Mouse (Mus musculus) G1E (cell line): ENCODE measurements around the gene Ucma. TPM values are rescaled to one million over a fixed set of nuclear protein-coding genes. Genes with fewer than 3 reads are reported as not detected.

Source experiments
- ATAC-seq: 2 replicates; pipeline ENCODE4 v1.8.0; 2016; ENCODE audit warnings: mild to moderate bottlenecking; ENCODE audit not compliant: insufficient number of reproducible peaks, poor library complexity, low FRiP score, severe bottlenecking; ENCODE audit errors: extremely low read depth
- DNase-seq: peaks from one replicate; pipeline ENCODE4 v3.0.0; 2012; ENCODE audit warnings: low spot score
- H3K27me3 ChIP-seq: 2 replicates; pipeline ENCODE4 v1.6.1; 2012; ENCODE audit warnings: mild to moderate bottlenecking, low read length, inconsistent platforms; ENCODE audit not compliant: insufficient read depth
- H3K36me3 ChIP-seq: replicated peaks from 2 replicates; pipeline ENCODE3; 2012; ENCODE audit warnings: mild to moderate bottlenecking, inconsistent platforms
- H3K4me1 ChIP-seq: 2 replicates; pipeline ENCODE4 v1.6.1; 2012; ENCODE audit warnings: low read depth, low read length, inconsistent platforms, mixed read lengths; ENCODE audit not compliant: insufficient read depth
- H3K4me3 ChIP-seq: 2 replicates; pipeline ENCODE4 v1.5.1; 2012; ENCODE audit warnings: low read depth, mild to moderate bottlenecking, inconsistent platforms, low read length, moderate library complexity, mixed read lengths
- H3K9me3 ChIP-seq: replicated peaks from 2 replicates; pipeline ENCODE4 v1.6.1; 2012; ENCODE audit warnings: inconsistent platforms
- CTCF ChIP-seq: IDR thresholded peaks from 2 replicates; pipeline ENCODE4 v1.5.1; 2012; ENCODE audit warnings: low read depth, low read length, inconsistent platforms, mixed read lengths
- GATA1 ChIP-seq: IDR thresholded peaks from 2 replicates; pipeline ENCODE4 v1.6.1; 2012; ENCODE audit warnings: borderline replicate concordance, low read length, inconsistent platforms, mixed read lengths
- GATA2 ChIP-seq: IDR thresholded peaks from 2 replicates; pipeline ENCODE4 v1.6.1; 2012; ENCODE audit warnings: low read depth, low read length, inconsistent platforms, borderline replicate concordance
- POLR2AphosphoS5 ChIP-seq: IDR thresholded peaks from 2 replicates; pipeline ENCODE4 v1.6.1; 2012; ENCODE audit warnings: low read depth, low read length, inconsistent platforms; ENCODE audit not compliant: insufficient replicate concordance
- TAL1 ChIP-seq: conservative IDR thresholded peaks from 2 replicates; pipeline ENCODE4 v1.6.1; 2012; ENCODE audit warnings: low read depth, low read length, inconsistent platforms, mixed read lengths
- polyA plus RNA-seq: library from polyadenylated mRNA; stranded (reverse); fragments of >175 nt; gene quantifications from 2 replicates; pipeline ENCODE4 v1.2.3, GENCODE M21; 2012
- total RNA-seq, 2 experiments: library from RNA; stranded (forward) in 1 of 2; stranded (reverse) in 1 of 2; fragments of 200-1000 nt in 1 of 2; fragments of >200 nt in 1 of 2; fragmentation: Nextera tagmentation in 1 of 2; gene quantifications; 2 replicates each; pipeline ENCODE4 v1.2.3; 2014 to 2017

Gene Ucma
- total and polyA plus RNA-seq, 3 experiments: not detected

DNA sequence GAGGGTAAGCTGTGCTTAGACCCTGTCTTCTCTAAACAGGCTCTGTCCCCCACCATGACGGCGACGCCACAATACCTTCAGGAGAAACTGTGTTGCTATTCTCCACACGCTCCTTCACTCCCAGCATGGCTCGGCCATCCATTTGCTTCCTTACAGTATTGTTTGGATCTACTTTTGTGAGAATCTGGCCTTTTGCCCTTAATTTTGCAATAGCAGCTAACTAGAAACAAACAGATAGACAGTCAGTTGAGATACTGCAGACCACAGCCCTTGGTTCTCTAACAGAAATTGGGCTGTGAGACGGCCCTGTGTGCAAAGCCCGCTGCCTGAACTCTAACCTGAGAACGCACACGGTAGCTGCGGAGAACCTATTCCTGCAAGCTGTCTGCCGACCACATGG lies 19.7 kb downstream of the Ucma start:
- H3K36me3 ChIP-seq: peaks cover 99% of the 10 kb centered on the region
- ATAC-seq: no peak

DNA sequence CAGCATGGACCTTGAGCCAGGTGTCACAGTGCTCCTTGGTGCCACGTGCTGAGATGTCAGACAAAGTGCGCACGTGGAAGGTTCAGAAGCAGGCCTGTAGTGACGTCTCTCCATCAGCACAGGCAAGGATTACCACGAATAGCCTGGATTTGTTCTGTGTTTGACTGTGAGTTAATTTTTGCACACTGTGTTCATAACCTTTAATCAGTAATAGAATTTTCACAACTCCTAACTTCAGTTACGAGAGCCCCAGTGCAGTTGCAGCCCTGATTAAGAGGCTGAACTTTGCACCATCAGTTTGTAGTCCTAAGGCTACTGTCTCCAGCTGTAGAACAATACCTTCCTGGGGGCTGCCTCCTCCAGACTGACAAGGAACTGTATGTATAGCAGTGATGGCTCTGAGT lies 20.5 kb downstream of the Ucma start:
- H3K9me3 ChIP-seq: no peaks in the 10 kb centered on the region
- peaks cover 15% of the 10 kb centered on the region; the same call in 1 of the 2 replicates for H3K4me1 ChIP-seq
- no peaks in the 10 kb centered on the region for H3K27me3 ChIP-seq
- H3K4me3 ChIP-seq: no peak overlapping the region
- ATAC-seq (no peak), DNase-seq (no peak)
- TF ChIP-seq TAL1 (no peak), CTCF (no peak), GATA2 (no peak), POLR2AphosphoS5 (no peak)
- H3K36me3 ChIP-seq: peaks cover 99% of the 10 kb centered on the region

More for the DNA sequence above, 19.7 kb downstream of the Ucma start:
- Histone ChIP-seq H3K4me1 (peaks cover 20% of the 10 kb centered on the region), H3K27me3 (no peaks in the 10 kb centered on the region), H3K9me3 (no peaks in the 10 kb centered on the region), H3K4me3 (no peak overlapping the region)
- TF ChIP-seq POLR2AphosphoS5: no peak
- no peak for TF ChIP-seq GATA1
- no peak for TF ChIP-seq GATA2
- TF ChIP-seq CTCF: no peak
- no peak for TF ChIP-seq TAL1
- no peak for DNase-seq

DNA sequence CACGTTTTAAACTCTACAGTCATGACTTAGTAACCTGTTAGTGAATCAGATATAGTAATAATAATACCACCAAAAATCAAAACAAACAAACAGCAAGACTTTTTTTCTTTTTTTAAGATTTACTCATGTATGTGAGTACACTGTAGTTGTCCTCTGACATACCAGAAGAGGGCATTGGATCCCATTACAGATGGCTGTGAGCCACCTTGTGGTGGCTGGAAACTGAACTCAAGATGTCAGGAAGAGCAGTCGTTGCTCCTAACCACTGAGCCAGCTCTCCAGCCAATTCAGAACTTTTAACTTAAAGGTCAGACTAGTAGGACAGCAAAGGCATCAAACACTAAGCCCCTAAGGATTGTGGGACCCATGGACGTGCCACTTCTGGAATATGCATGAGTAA lies 23.0 kb downstream of the Ucma start:
- Histone ChIP-seq H3K9me3 (no peaks in the 10 kb centered on the region), H3K27me3 (no peaks in the 10 kb centered on the region), H3K4me3 (no peak overlapping the region), H3K36me3 (peaks cover 99% of the 10 kb centered on the region), H3K4me1 (peaks cover 14% of the 10 kb centered on the region; the same call in 1 of the 2 replicates)
- ATAC-seq: no peak
- TF ChIP-seq CTCF (no peak), TAL1 (no peak), GATA2 (no peak), GATA1 (no peak), POLR2AphosphoS5 (no peak)
- DNase-seq: no peak

DNA sequence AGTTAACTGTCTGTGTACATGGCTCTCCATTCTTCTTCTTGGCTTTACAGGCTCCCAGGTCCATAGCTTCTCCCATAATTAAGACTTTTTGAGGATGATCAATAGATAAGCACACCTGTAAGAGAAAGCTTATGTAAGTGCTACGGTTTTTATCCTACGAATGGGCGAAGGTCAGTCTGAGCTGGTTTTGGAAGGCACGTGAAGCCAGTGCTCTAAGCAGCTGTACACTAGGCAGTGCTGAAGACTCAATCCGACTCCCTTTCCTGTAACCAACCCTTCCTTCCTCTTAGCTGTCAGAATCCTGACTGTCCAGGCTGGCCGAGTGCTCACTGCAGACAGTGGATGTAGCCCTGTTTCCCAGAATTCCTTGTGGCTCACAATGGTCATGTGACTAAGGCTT lies 25.3 kb downstream of the Ucma start:
- TF ChIP-seq TAL1: no peak
- no peak for TF ChIP-seq CTCF
- TF ChIP-seq GATA1: no peak
- no peak for TF ChIP-seq POLR2AphosphoS5
- DNase-seq (no peak), ATAC-seq (no peak)
- no peak overlapping the region for H3K4me3 ChIP-seq
- peaks cover 98% of the 10 kb centered on the region for H3K36me3 ChIP-seq
- no peaks in the 10 kb centered on the region for H3K27me3 ChIP-seq
- no peaks in the 10 kb centered on the region for H3K9me3 ChIP-seq
- peaks cover 16% of the 10 kb centered on the region; the same call in 1 of the 2 replicates for H3K4me1 ChIP-seq

DNA sequence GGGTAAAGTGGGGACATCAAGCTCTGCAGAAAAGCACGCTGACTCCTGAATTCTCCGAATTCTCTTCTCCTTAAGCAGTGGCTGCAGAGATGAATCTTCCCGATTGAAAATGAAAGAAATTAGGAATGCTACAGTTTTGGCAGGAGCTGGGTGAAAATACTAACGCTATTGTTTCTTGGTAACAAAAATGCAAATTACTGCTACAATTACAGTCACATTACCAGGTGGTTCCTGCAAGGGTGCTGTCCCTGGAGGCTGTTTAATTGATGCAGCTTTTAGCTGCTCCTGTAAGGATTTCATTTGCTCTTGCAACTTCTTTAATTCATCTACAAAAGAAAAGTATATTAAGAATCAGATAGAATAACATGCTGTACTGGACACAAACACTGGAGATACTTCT lies 31.2 kb downstream of the Ucma start:
- peaks cover 36% of the 10 kb centered on the region for H3K4me1 ChIP-seq
- peaks cover 87% of the 10 kb centered on the region for H3K36me3 ChIP-seq
- no peaks in the 10 kb centered on the region for H3K9me3 ChIP-seq
- H3K27me3 ChIP-seq: no peaks in the 10 kb centered on the region
- no peak overlapping the region for H3K4me3 ChIP-seq
- TF ChIP-seq GATA1: no peak
- no peak for TF ChIP-seq GATA2
- TF ChIP-seq POLR2AphosphoS5: no peak
- TF ChIP-seq CTCF: no peak
- TF ChIP-seq TAL1: no peak
- no peak for ATAC-seq
- DNase-seq: no peak

DNA sequence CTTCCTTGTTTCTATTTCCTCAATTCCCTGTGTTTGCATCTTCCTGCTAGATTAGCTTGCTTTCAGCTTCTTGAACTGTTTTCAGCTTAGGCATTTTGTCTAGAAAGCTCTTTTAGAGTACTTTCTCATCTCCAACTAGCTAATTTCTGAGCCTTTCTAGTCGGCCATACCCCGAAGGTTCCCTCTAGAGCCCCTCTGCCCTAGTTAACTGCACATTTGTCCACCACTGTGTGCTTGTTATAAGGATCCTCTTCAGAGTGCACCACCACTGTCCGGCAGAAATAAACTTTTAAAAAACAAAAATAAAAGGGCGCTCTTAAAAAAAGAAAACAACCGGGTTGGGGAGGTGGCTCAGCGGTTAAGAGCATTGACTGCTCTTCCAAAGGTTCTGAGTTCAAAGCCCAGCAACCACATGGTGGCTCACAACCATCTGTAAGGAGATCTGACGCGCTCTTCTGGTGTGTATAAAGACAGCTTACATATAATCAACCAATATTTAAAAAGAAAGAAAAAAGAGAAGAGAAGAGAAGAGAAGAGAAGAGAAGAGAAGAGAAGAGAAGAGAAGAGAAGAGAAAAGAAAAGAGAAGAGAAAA lies 36.1 kb downstream of the Ucma start:
- TF ChIP-seq GATA2 (no peak), CTCF (no peak), TAL1 (no peak), GATA1 (no peak), POLR2AphosphoS5 (no peak)
- ATAC-seq (no peak), DNase-seq (no peak)
- H3K4me1 ChIP-seq: peaks cover 44% of the 10 kb centered on the region
- peaks cover 45% of the 10 kb centered on the region for H3K36me3 ChIP-seq
- peak overlapping the region; percentile 81 for H3K4me3 ChIP-seq
- H3K27me3 ChIP-seq: no peaks in the 10 kb centered on the region
- no peaks in the 10 kb centered on the region for H3K9me3 ChIP-seq
